Mouse (Mus musculus): Measurements from ENCODE around the gene Lzts3. TPM values are rescaled to one million over a fixed set of nuclear protein-coding genes. Genes with fewer than 3 reads are reported as not detected.
A peak's percentile ranks its signal among the peaks of the same experiment; 100 is the strongest.

Lzts3 gene
- polyA plus RNA-seq (2016; fragmentation: Nextera tagmentation; extraction: Ambion mirVana) = 6.9 and 8.3 TPM in 2 replicates

- ATAC-seq (ENCODE audit: low FRiP score, low read depth) = peak; percentile 97
- Histone ChIP-seq H3K4me2 (replicated peaks) (peak within 1 kb of the TSS; percentile 95), H3K9me3 (no peaks in the 10 kb centered on the region), H3K27ac (replicated peaks) (peak within 1 kb of the TSS; percentile 31; the same call in 1 of the 2 replicates), H3K36me3 (0 out of 2 replicates have a peak, but pooled peaks cover 4% of the 10 kb centered on the region), H3K4me1 (peaks cover 16% of the 10 kb centered on the region; the same call in 1 of the 2 replicates), H3K27me3 (peaks cover 42% of the 10 kb centered on the region), H3K9ac (replicated peaks) (peak within 1 kb of the TSS; percentile 76), H3K4me3 (peak within 1 kb of the TSS; percentile 59)
- 6% methylated on average over 20 of the region's 40 CpGs for WGBS
Observed at GRCm38 (mm10) chr2:130642684-130643369, at the start of gene Lzts3. TSS of gene Lzts3 (minus strand) at chr2:130642803.

GRCm38 (mm10) chr2:130689011-130689410, 46.4 kb upstream of the Lzts3 start:
- Histone ChIP-seq H3K27ac (replicated peaks) (no peak overlapping the region), H3K27me3 (peaks cover 4% of the 10 kb centered on the region; the same call in 1 of the 2 replicates), H3K4me2 (replicated peaks) (no peak overlapping the region), H3K9ac (replicated peaks) (no peak overlapping the region), H3K4me1 (no peaks in the 10 kb centered on the region), H3K4me3 (no peak overlapping the region), H3K36me3 (0 out of 2 replicates have a peak, but pooled peaks cover 8% of the 10 kb centered on the region), H3K9me3 (no peaks in the 10 kb centered on the region)
- WGBS = 87% methylated on average over 2 of the region's 2 CpGs
- ATAC-seq (ENCODE audit: low FRiP score, low read depth) = no peak

- WGBS = 88% methylated on average over 9 of the region's 9 CpGs
- no peak for ATAC-seq (ENCODE audit: low FRiP score, low read depth)
- peaks cover 39% of the 10 kb centered on the region for H3K36me3 ChIP-seq
Observed at GRCm38 (mm10) chr2:130685426-130685825, 42.8 kb upstream of the Lzts3 start.

GRCm38 (mm10) chr2:130681531-130681930, 38.9 kb upstream of the Lzts3 start:
- Histone ChIP-seq H3K9ac (replicated peaks) (no peak overlapping the region), H3K9me3 (no peaks in the 10 kb centered on the region), H3K4me1 (no peaks in the 10 kb centered on the region), H3K36me3 (peaks cover 78% of the 10 kb centered on the region), H3K27ac (replicated peaks) (no peak overlapping the region), H3K4me3 (no peak overlapping the region), H3K27me3 (no peaks in the 10 kb centered on the region), H3K4me2 (replicated peaks) (no peak overlapping the region)
- WGBS = 84% methylated on average over 3 of the region's 3 CpGs
- ATAC-seq (ENCODE audit: low FRiP score, low read depth) = no peak

More at GRCm38 (mm10) chr2:130685426-130685825, 42.8 kb upstream of the Lzts3 start:
- no peaks in the 10 kb centered on the region for H3K4me1 ChIP-seq
- no peaks in the 10 kb centered on the region for H3K27me3 ChIP-seq
- H3K9me3 ChIP-seq = no peaks in the 10 kb centered on the region
- no peak overlapping the region for H3K27ac ChIP-seq (replicated peaks)
- no peak overlapping the region for H3K9ac ChIP-seq (replicated peaks)
- H3K4me2 ChIP-seq (replicated peaks) = no peak overlapping the region
- H3K4me3 ChIP-seq = no peak overlapping the region

GRCm38 (mm10) chr2:130679899-130680298, 37.3 kb upstream of the Lzts3 start:
- no peak overlapping the region for H3K27ac ChIP-seq (replicated peaks)
- no peaks in the 10 kb centered on the region for H3K4me1 ChIP-seq
- H3K9me3 ChIP-seq = no peaks in the 10 kb centered on the region
- H3K4me2 ChIP-seq (replicated peaks) = no peak overlapping the region
- WGBS = 91% methylated on average over 6 of the region's 6 CpGs
- H3K36me3 ChIP-seq = peaks cover 94% of the 10 kb centered on the region
- no peak overlapping the region for H3K4me3 ChIP-seq
- H3K27me3 ChIP-seq = no peaks in the 10 kb centered on the region
- no peak for ATAC-seq (ENCODE audit: low FRiP score, low read depth)
- no peak overlapping the region for H3K9ac ChIP-seq (replicated peaks)

GRCm38 (mm10) chr2:130679154-130679553, 36.6 kb upstream of the Lzts3 start:
- no peak overlapping the region for H3K4me2 ChIP-seq (replicated peaks)
- H3K27ac ChIP-seq (replicated peaks) = no peak overlapping the region
- no peak for ATAC-seq (ENCODE audit: low FRiP score, low read depth)
- H3K4me3 ChIP-seq = no peak overlapping the region
- 94% methylated on average over 12 of the region's 12 CpGs for WGBS
- no peaks in the 10 kb centered on the region for H3K4me1 ChIP-seq
- no peaks in the 10 kb centered on the region for H3K27me3 ChIP-seq
- H3K9ac ChIP-seq (replicated peaks) = no peak overlapping the region
- H3K9me3 ChIP-seq = no peaks in the 10 kb centered on the region
- H3K36me3 ChIP-seq = peaks cover 93% of the 10 kb centered on the region

GRCm38 (mm10) chr2:130677211-130677610, 34.6 kb upstream of the Lzts3 start:
- H3K27me3 ChIP-seq = no peaks in the 10 kb centered on the region
- H3K4me2 ChIP-seq (replicated peaks) = no peak overlapping the region
- H3K4me3 ChIP-seq = no peak overlapping the region
- H3K9ac ChIP-seq (replicated peaks) = no peak overlapping the region
- H3K9me3 ChIP-seq = no peaks in the 10 kb centered on the region
- ATAC-seq (ENCODE audit: low FRiP score, low read depth) = no peak
- no peaks in the 10 kb centered on the region for H3K4me1 ChIP-seq
- H3K36me3 ChIP-seq = peaks cover 95% of the 10 kb centered on the region
- H3K27ac ChIP-seq (replicated peaks) = no peak overlapping the region
- 92% methylated on average over 10 of the region's 10 CpGs for WGBS

GRCm38 (mm10) chr2:130667559-130667958, 25.0 kb upstream of the Lzts3 start, which contains the start of gene Itpa:
TSS of gene Itpa (plus strand) at chr2:130667610.
- peaks cover 28% of the 10 kb centered on the region for H3K4me1 ChIP-seq
- H3K4me2 ChIP-seq (replicated peaks) = peak within 1 kb of the TSS; percentile 87
- peak within 1 kb of the TSS; percentile 71 for H3K9ac ChIP-seq (replicated peaks)
- WGBS = under 1% methylated on average over 31 of the region's 31 CpGs
- H3K36me3 ChIP-seq = peaks cover 14% of the 10 kb centered on the region
- H3K27me3 ChIP-seq = no peaks in the 10 kb centered on the region
- no peaks in the 10 kb centered on the region for H3K9me3 ChIP-seq
- H3K4me3 ChIP-seq = peak within 1 kb of the TSS; percentile 61
- peak; percentile 66 for ATAC-seq (ENCODE audit: low FRiP score, low read depth)
- peak within 1 kb of the TSS; percentile 82 for H3K27ac ChIP-seq (replicated peaks)

GRCm38 (mm10) chr2:130664102-130664701, 21.6 kb upstream of the Lzts3 start, which contains the start of gene Ddrgk1:
TSS of gene Ddrgk1 (minus strand) at chr2:130664659.
- under 1% methylated on average over 40 of the region's 40 CpGs for WGBS
- peak within 1 kb of the TSS; percentile 72 for H3K4me2 ChIP-seq (replicated peaks)
- ATAC-seq (ENCODE audit: low FRiP score, low read depth) = peak; percentile 96

GRCm38 (mm10) chr2:130663342-130663741, 20.7 kb upstream of the Lzts3 start:
- WGBS = 86% methylated on average over 11 of the region's 11 CpGs
- Histone ChIP-seq H3K4me2 (replicated peaks) (peak overlapping the region; percentile 72), H3K4me1 (peaks cover 20% of the 10 kb centered on the region), H3K27ac (replicated peaks) (peak overlapping the region; percentile 96), H3K9me3 (no peaks in the 10 kb centered on the region), H3K27me3 (no peaks in the 10 kb centered on the region), H3K4me3 (peak overlapping the region; percentile 52), H3K9ac (replicated peaks) (peak overlapping the region; percentile 74), H3K36me3 (peaks cover 28% of the 10 kb centered on the region)
- no peak for ATAC-seq (ENCODE audit: low FRiP score, low read depth)

More at GRCm38 (mm10) chr2:130664102-130664701, 21.6 kb upstream of the Lzts3 start, which contains the start of gene Ddrgk1:
- Histone ChIP-seq H3K4me1 (peaks cover 24% of the 10 kb centered on the region), H3K9ac (replicated peaks) (peak within 1 kb of the TSS; percentile 74), H3K36me3 (peaks cover 20% of the 10 kb centered on the region), H3K9me3 (no peaks in the 10 kb centered on the region), H3K27ac (replicated peaks) (peak within 1 kb of the TSS; percentile 96), H3K4me3 (peak within 1 kb of the TSS; percentile 52), H3K27me3 (no peaks in the 10 kb centered on the region)

- peaks cover 11% of the 10 kb centered on the region for H3K4me1 ChIP-seq
- H3K27me3 ChIP-seq = no peaks in the 10 kb centered on the region
- ATAC-seq (ENCODE audit: low FRiP score, low read depth) = no peak
- H3K9ac ChIP-seq (replicated peaks) = no peak overlapping the region
- no peak overlapping the region for H3K4me3 ChIP-seq
- H3K9me3 ChIP-seq = no peaks in the 10 kb centered on the region
- whole genome bisulfite sequencing = 95% methylated on average over 10 of the region's 10 CpGs
- no peak overlapping the region for H3K27ac ChIP-seq (replicated peaks)
- H3K36me3 ChIP-seq = peaks cover 74% of the 10 kb centered on the region
- no peak overlapping the region for H3K4me2 ChIP-seq (replicated peaks)
Observed at GRCm38 (mm10) chr2:130658530-130658929, 15.9 kb upstream of the Lzts3 start.

GRCm38 (mm10) chr2:130657541-130657940, 14.9 kb upstream of the Lzts3 start:
- no peak overlapping the region for H3K4me2 ChIP-seq (replicated peaks)
- no peak overlapping the region for H3K27ac ChIP-seq (replicated peaks)
- H3K9ac ChIP-seq (replicated peaks) = no peak overlapping the region
- ATAC-seq (ENCODE audit: low FRiP score, low read depth) = no peak
- H3K4me3 ChIP-seq = no peak overlapping the region
- H3K36me3 ChIP-seq = peaks cover 77% of the 10 kb centered on the region
- no peaks in the 10 kb centered on the region for H3K27me3 ChIP-seq
- no peaks in the 10 kb centered on the region for H3K9me3 ChIP-seq
- peaks cover 1% of the 10 kb centered on the region; the same call in 1 of the 2 replicates for H3K4me1 ChIP-seq
- 86% methylated on average over 6 of the region's 6 CpGs for whole genome bisulfite sequencing
